Mouse (Mus musculus) intestine, embryonic 16.5 days (tissue): ENCODE results near the gene Ruvbl2. TPM values are rescaled to one million over a fixed set of nuclear protein-coding genes. Genes with fewer than 3 reads are reported as not detected.

Source experiments
- ATAC-seq: fragments of 200-750 bp; cut with Nextera tagmentation; 2 replicates; pipeline ENCODE4 v1.8.0; 2017; ENCODE audit warnings: moderate TSS enrichment, moderate library complexity
- H3K27ac ChIP-seq: fragments of 300-500 bp; sonication (generic); 2 replicates; pipeline ENCODE4 v1.5.1; 2014; ENCODE audit warnings: mild to moderate bottlenecking, low read length
- H3K27me3 ChIP-seq: fragments of 300-500 bp; sonication (generic); replicated peaks from 2 replicates; pipeline ENCODE4 v1.6.1; 2014; ENCODE audit warnings: low read length, control low read depth, mixed read lengths; ENCODE audit not compliant: control insufficient read depth, insufficient read depth
- H3K36me3 ChIP-seq: fragments of 300-500 bp; sonication (generic); 2 replicates; pipeline ENCODE4 v1.6.1; 2014; ENCODE audit warnings: low read length, control low read depth; ENCODE audit not compliant: control insufficient read depth, insufficient read depth
- H3K4me1 ChIP-seq: fragments of 300-500 bp; sonication (generic); 2 replicates; pipeline ENCODE4 v1.6.1; 2014; ENCODE audit warnings: low read length, control low read depth, mixed read lengths; ENCODE audit not compliant: control insufficient read depth, insufficient read depth
- H3K4me2 ChIP-seq: fragments of 300-500 bp; sonication (generic); 2 replicates; pipeline ENCODE4 v1.6.1; 2014; ENCODE audit warnings: low read depth, low read length, control low read depth
- H3K4me3 ChIP-seq: fragments of 300-500 bp; sonication (generic); 2 replicates; pipeline ENCODE4 v1.5.1; 2014; ENCODE audit warnings: mild to moderate bottlenecking, low read length
- H3K9ac ChIP-seq: fragments of 300-500 bp; sonication (generic); 2 replicates; pipeline ENCODE4 v1.6.1; 2014; ENCODE audit warnings: low read depth, low read length
- H3K9me3 ChIP-seq: fragments of 300-500 bp; sonication (generic); 2 replicates; pipeline ENCODE4 v1.6.1; 2016; ENCODE audit warnings: low read length, control low read depth; ENCODE audit not compliant: control insufficient read depth
- WGBS: fragments of 180-500 bp; shearing (Covaris S2); extraction: QIAGEN DNeasy Blood & Tissue Kit; methylation state at CpG from one replicate; pipeline ENCODE4 v1.1.7; 2014; 5-methylcytosine and 5-hydroxymethylcytosine counted together
- microRNA-seq: library from miRNA; unstranded; fragments of <30 nt; microRNA quantifications from one replicate; pipeline ENCODE4, GENCODE M21; 2016
- polyA plus RNA-seq: library from polyadenylated mRNA; unstranded; fragments of >200 nt; fragmentation: Nextera tagmentation; extraction: Ambion mirVana; gene quantifications from 2 replicates; pipeline ENCODE4 v1.2.1, GENCODE M21; 2015

The Ruvbl2 gene
- polyA plus RNA-seq, 1 experiment from 2014 or later, result 134 TPM

- Histone ChIP-seq H3K36me3 (no peaks in the 10 kb centered on the region; the same call in 1 of the 2 replicates), H3K4me3 (peak within 1 kb of the TSS; percentile 81), H3K27ac (peak within 1 kb of the TSS; percentile 96), H3K4me1 (peaks cover 15% of the 10 kb centered on the region), H3K9ac (peak within 1 kb of the TSS; percentile 91), H3K27me3 (no peaks in the 10 kb centered on the region), H3K9me3 (no peaks in the 10 kb centered on the region), H3K4me2 (peak within 1 kb of the TSS; percentile 69)
- peak; percentile 97 for ATAC-seq
- under 1% methylated on average over 60 of the region's 60 CpGs for WGBS
Measured at GRCm38 (mm10) chr7:45395578-45396336, 42.1 kb downstream of the Ruvbl2 start, which contains the start of gene Snrnp70. Gene Snrnp70, minus strand, starts transcription at chr7:45395742.

- H3K4me3 ChIP-seq, result peak overlapping the region; percentile 81
- H3K9ac ChIP-seq, result peak overlapping the region; percentile 91
- peak overlapping the region; percentile 69 for H3K4me2 ChIP-seq
- H3K27ac ChIP-seq, result peak overlapping the region; percentile 96
- H3K36me3 ChIP-seq, result peaks cover 2% of the 10 kb centered on the region; the same call in 1 of the 2 replicates
- WGBS, result under 1% methylated on average over 17 of the region's 20 CpGs
- no peaks in the 10 kb centered on the region for H3K27me3 ChIP-seq
- peaks cover 15% of the 10 kb centered on the region for H3K4me1 ChIP-seq
- no peaks in the 10 kb centered on the region for H3K9me3 ChIP-seq
- ATAC-seq, result peak; percentile 83
Measured at GRCm38 (mm10) chr7:45395129-45395541, 42.8 kb downstream of the Ruvbl2 start.

GRCm38 (mm10) chr7:45386077-45386476, 51.8 kb downstream of the Ruvbl2 start:
- 87% methylated on average over 3 of the region's 3 CpGs for WGBS

GRCm38 (mm10) chr7:45376057-45376456, 61.8 kb downstream of the Ruvbl2 start:
- Histone ChIP-seq H3K4me1 (no peaks in the 10 kb centered on the region), H3K4me3 (no peak overlapping the region), H3K9ac (no peak overlapping the region), H3K27me3 (no peaks in the 10 kb centered on the region), H3K27ac (no peak overlapping the region), H3K4me2 (no peak overlapping the region), H3K9me3 (no peaks in the 10 kb centered on the region), H3K36me3 (peaks cover 21% of the 10 kb centered on the region)
- no peak for ATAC-seq
- WGBS, result 86% methylated on average over 1 of the region's 1 CpGs

More at GRCm38 (mm10) chr7:45386077-45386476, 51.8 kb downstream of the Ruvbl2 start:
- no peaks in the 10 kb centered on the region for H3K9me3 ChIP-seq
- H3K27ac ChIP-seq, result no peak overlapping the region
- peaks cover 54% of the 10 kb centered on the region for H3K36me3 ChIP-seq
- ATAC-seq, result no peak
- no peak overlapping the region for H3K4me3 ChIP-seq
- no peaks in the 10 kb centered on the region for H3K27me3 ChIP-seq
- no peak overlapping the region for H3K9ac ChIP-seq
- no peaks in the 10 kb centered on the region for H3K4me1 ChIP-seq
- no peak overlapping the region for H3K4me2 ChIP-seq

- no peak overlapping the region for H3K9ac ChIP-seq
- H3K36me3 ChIP-seq, result peaks cover 15% of the 10 kb centered on the region
- WGBS, result 93% methylated on average over 8 of the region's 8 CpGs
- H3K27ac ChIP-seq, result no peak overlapping the region
- peaks cover 9% of the 10 kb centered on the region; the same call in 1 of the 2 replicates for H3K4me1 ChIP-seq
- no peak for ATAC-seq
- no peak overlapping the region for H3K4me3 ChIP-seq
- H3K4me2 ChIP-seq, result no peak overlapping the region
- peaks cover 4% of the 10 kb centered on the region; the same call in 1 of the 2 replicates for H3K27me3 ChIP-seq
- no peaks in the 10 kb centered on the region for H3K9me3 ChIP-seq
Measured at GRCm38 (mm10) chr7:45374620-45375019, 63.3 kb downstream of the Ruvbl2 start.

- H3K36me3 ChIP-seq, result peaks cover 8% of the 10 kb centered on the region
- no peak overlapping the region for H3K4me2 ChIP-seq
- WGBS, result 75% methylated on average over 5 of the region's 5 CpGs
- H3K4me1 ChIP-seq, result peaks cover 19% of the 10 kb centered on the region
- H3K9me3 ChIP-seq, result no peaks in the 10 kb centered on the region
- ATAC-seq, result no peak
- no peak overlapping the region for H3K9ac ChIP-seq
- peaks cover 17% of the 10 kb centered on the region for H3K27me3 ChIP-seq
- H3K27ac ChIP-seq, result no peak overlapping the region
- no peak overlapping the region for H3K4me3 ChIP-seq
Measured at GRCm38 (mm10) chr7:45372371-45372770, 65.5 kb downstream of the Ruvbl2 start.

Small RNA genes within 50 kb of the gene (microRNA-seq; reads per million reads assigned to microRNA genes)
- not detected for gene Gm22133

Other genes starting within 250 kb of the Ruvbl2 start
- 0.44 and 0.62 TPM in 2 replicates for gene Ccdc155, start 233.2 kb downstream of the Ruvbl2 start, polyA plus RNA-seq
- 0.86 and 1.3 TPM in 2 replicates for gene Dkkl1, start 225.9 kb downstream of the Ruvbl2 start, polyA plus RNA-seq
- gene Tead2, start 222.3 kb downstream of the Ruvbl2 start, polyA plus RNA-seq, result 69.6 and 82.1 TPM in 2 replicates
- gene Cd37, start 199.0 kb downstream of the Ruvbl2 start, polyA plus RNA-seq, result 4.2 and 5.0 TPM in 2 replicates
- gene Slc6a16, start 197.0 kb downstream of the Ruvbl2 start, polyA plus RNA-seq, result not detected in 2 replicates
- gene Slc6a21, start 160.6 kb downstream of the Ruvbl2 start, polyA plus RNA-seq, result not detected in 2 replicates
- gene Trpm4, start 104.3 kb downstream of the Ruvbl2 start, polyA plus RNA-seq, result 33.4 and 36.3 TPM in 2 replicates
- gene Hrc, start 102.8 kb downstream of the Ruvbl2 start, polyA plus RNA-seq, result 0.86 and 1.4 TPM in 2 replicates
- gene Ppfia3, start 71.1 kb downstream of the Ruvbl2 start, polyA plus RNA-seq, result 10.3 and 12.0 TPM in 2 replicates
- 1.2 and 2.7 TPM in 2 replicates for gene Lin7b, start 67.5 kb downstream of the Ruvbl2 start, polyA plus RNA-seq
- 139 and 150 TPM in 2 replicates for gene Snrnp70, start 42.4 kb downstream of the Ruvbl2 start, polyA plus RNA-seq
- 0.11 TPM in 1 of 2 replicates, not detected in the other for gene Kcna7, start 32.4 kb downstream of the Ruvbl2 start, polyA plus RNA-seq
- gene Ntf5, start 24.4 kb downstream of the Ruvbl2 start, polyA plus RNA-seq, result 1.4 and 1.8 TPM in 2 replicates
- 0.28 TPM in 1 of 2 replicates, not detected in the other for gene Lhb, start 17.3 kb downstream of the Ruvbl2 start, polyA plus RNA-seq
- 49.4 and 53.1 TPM in 2 replicates for gene Gys1, start 3.3 kb downstream of the Ruvbl2 start, polyA plus RNA-seq
- 7,117 and 7,555 TPM in 2 replicates for gene Ftl1, start 21.8 kb upstream of the Ruvbl2 start, polyA plus RNA-seq
- gene Bax, start 28.8 kb upstream of the Ruvbl2 start, polyA plus RNA-seq, result 178 and 185 TPM in 2 replicates
- 0.78 and 0.93 TPM in 2 replicates for gene Tulp2, start 43.8 kb upstream of the Ruvbl2 start, polyA plus RNA-seq
- not detected in 2 replicates for gene Gm45808, start 48.7 kb upstream of the Ruvbl2 start, polyA plus RNA-seq
- 1.9 and 2.2 TPM in 2 replicates for gene Dhdh, start 50.7 kb upstream of the Ruvbl2 start, polyA plus RNA-seq
- 251 and 266 TPM in 2 replicates for gene Nucb1, start 72.3 kb upstream of the Ruvbl2 start, polyA plus RNA-seq
- gene Ppp1r15a, start 88.2 kb upstream of the Ruvbl2 start, polyA plus RNA-seq, result 17.3 and 19.1 TPM in 2 replicates
- 1.4 and 1.6 TPM in 2 replicates for gene Plekha4, start 88.2 kb upstream of the Ruvbl2 start, polyA plus RNA-seq
- 2.9 and 3.3 TPM in 2 replicates for gene Hsd17b14, start 116.8 kb upstream of the Ruvbl2 start, polyA plus RNA-seq
- gene Bcat2, start 132.1 kb upstream of the Ruvbl2 start, polyA plus RNA-seq, result 59.9 and 65.4 TPM in 2 replicates
- 0.23 TPM in 1 of 2 replicates, not detected in the other for gene Fgf21, start 177.4 kb upstream of the Ruvbl2 start, polyA plus RNA-seq
- 0.48 and 0.61 TPM in 2 replicates for gene Fut1, start 179.2 kb upstream of the Ruvbl2 start, polyA plus RNA-seq
- 0.07 and 0.15 TPM in 2 replicates for gene Izumo1, start 183.7 kb upstream of the Ruvbl2 start, polyA plus RNA-seq
- 3.4 and 4.4 TPM in 2 replicates for gene Rasip1, start 189.4 kb upstream of the Ruvbl2 start, polyA plus RNA-seq
- gene Mamstr, start 201.9 kb upstream of the Ruvbl2 start, polyA plus RNA-seq, result 5.0 and 6.3 TPM in 2 replicates
- 18.4 and 21.7 TPM in 2 replicates for gene Fut2, start 228.3 kb upstream of the Ruvbl2 start, polyA plus RNA-seq
- gene Ntn5, start 245.9 kb upstream of the Ruvbl2 start, polyA plus RNA-seq, result 0.34 and 0.53 TPM in 2 replicates